Mouse (Mus musculus) B cell, adult 2 months (primary cell): Measurements from ENCODE around the gene Mmp14.

Experiments
- DNase-seq, 2 experiments: peaks; one replicate each; pipeline ENCODE4 v3.0.0; 2022

The Mmp14 gene

DNA sequence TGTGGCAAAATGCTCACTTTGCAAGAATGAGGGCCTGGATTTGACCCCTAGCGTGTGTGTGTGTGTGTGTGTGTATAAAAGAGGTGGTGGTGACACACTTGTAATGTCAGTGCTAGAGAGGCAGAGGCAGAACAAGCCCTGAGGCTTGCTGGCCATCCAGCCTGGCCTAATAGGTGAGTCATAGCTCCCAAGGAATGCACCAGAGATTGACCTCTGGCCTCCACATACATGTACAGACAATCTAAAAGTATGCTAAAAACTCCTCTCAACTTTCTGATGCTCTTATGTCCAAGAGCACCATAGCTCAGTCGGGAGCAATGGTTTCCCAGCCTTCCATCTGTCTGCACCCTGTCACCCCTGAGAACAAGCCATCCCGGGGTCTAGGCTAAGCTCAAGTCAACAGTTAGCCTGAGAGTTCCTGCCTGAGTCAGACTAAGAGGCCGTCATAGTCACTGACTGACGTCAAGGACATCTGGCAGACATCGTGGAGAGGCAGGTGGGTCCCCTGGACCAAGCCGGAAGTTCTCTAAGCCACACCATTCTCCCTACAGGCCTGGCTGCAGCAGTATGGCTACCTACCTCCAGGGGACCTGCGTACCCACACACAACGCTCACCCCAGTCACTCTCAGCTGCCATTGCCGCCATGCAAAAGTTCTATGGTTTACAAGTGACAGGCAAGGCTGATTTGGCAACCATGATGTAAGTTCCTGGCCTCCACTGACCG lies 3.9 kb downstream of the Mmp14 start:
- no peak for DNase-seq

DNA sequence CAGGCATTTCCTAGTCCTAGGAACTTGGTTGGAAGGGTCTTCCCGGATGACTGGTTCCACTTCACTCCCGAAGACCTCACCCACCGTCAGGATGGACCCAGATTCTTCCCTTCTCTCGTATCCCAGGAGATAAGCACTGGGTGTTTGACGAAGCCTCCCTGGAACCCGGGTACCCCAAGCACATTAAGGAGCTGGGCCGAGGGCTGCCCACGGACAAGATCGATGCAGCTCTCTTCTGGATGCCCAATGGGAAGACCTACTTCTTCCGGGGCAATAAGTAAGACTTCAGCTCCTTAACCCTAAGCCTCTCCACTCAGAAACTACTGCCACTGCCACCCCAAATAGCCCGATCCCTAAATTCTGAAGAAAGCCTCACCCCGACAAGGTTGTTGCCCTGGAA lies 7.7 kb downstream of the Mmp14 start:
- no peak for DNase-seq

DNA sequence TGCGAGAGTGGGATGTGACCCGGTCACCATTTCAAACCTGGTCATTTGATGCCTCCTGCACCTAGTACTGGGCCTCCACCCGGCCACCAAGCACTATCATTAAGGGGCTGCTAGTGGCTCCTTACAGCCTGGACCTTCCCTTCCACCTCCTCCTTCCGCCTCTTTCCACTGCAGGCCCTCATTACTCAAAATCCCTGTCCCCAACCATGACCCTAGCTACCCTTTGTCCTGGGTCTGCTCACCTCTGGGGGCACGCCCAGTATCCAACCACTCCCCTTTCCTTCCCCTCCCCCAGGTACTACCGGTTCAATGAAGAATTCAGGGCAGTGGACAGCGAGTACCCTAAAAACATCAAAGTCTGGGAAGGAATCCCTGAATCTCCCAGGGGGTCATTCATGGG lies 8.2 kb downstream of the Mmp14 start:
- DNase-seq: no peak

DNA sequence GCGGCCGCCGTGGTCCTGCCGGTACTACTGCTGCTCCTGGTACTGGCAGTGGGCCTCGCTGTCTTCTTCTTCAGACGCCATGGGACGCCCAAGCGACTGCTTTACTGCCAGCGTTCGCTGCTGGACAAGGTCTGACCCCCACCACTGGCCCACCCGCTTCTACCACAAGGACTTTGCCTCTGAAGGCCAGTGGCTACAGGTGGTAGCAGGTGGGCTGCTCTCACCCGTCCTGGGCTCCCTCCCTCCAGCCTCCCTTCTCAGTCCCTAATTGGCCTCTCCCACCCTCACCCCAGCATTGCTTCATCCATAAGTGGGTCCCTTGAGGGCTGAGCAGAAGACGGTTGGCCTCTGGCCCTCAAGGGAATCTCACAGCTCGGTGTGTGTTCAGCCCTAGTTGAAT lies 9.1 kb downstream of the Mmp14 start:
- no peak for DNase-seq

DNA sequence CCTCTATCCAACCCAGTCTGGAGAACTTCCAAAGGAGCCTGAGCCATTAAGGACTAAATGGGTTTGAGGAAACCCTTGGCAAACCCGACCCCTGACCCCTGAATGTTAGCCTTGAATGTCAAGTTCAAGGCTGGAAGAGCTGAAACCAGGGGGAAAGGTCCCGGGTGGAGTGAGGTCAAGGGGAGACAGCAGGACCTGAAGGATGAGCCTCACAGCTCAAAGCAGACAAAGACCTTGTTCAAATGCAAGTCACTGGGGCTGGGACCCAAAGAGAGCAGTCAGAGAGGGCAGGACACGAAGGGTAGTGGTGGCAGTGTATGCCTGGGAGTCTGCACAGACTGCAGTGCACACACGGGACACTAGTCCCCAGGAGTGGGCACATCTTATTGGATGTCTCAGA lies 10.0 kb downstream of the Mmp14 start:
- no peak for DNase-seq

DNA sequence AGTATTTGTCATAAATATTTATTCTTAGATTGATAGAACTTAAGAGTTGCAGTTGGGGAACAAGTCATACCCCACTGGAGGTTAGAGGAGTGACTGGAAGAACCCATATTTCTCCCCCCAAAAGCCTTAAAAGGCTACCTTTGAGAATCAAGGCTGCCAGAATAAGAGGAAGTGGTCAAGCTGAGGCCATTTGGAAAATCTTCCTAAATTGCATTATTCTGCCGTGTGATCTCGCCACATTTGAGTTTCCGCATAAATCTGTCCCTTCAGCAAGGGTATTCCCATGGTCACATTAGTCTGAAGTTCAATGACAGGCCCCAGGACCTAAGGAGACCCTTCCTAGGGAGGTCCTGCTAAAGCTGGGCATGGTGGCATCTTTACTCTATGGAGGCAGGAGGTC lies 11.1 kb downstream of the Mmp14 start:
- no peak for DNase-seq

DNA sequence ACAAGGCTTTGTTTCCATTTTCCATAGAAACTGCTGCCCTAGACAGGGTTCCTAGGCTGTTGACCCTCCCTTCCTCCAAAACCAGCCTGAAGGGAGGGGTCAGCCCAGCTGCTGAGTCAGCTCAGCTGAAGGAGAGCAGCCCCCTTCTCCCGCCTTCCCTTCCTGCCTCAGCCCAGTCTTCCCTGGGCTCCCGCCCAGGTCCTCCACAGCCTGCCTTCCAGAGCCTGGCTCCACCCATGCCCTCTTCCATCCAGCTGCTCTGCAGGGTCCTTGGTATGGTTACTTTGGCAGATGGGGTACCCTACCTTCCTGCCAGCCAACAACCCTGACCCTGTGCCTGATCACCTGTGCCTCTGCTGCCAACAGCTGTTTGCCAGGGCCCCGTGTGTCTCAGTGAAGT lies 11.8 kb downstream of the Mmp14 start:
- DNase-seq: no peak

DNA sequence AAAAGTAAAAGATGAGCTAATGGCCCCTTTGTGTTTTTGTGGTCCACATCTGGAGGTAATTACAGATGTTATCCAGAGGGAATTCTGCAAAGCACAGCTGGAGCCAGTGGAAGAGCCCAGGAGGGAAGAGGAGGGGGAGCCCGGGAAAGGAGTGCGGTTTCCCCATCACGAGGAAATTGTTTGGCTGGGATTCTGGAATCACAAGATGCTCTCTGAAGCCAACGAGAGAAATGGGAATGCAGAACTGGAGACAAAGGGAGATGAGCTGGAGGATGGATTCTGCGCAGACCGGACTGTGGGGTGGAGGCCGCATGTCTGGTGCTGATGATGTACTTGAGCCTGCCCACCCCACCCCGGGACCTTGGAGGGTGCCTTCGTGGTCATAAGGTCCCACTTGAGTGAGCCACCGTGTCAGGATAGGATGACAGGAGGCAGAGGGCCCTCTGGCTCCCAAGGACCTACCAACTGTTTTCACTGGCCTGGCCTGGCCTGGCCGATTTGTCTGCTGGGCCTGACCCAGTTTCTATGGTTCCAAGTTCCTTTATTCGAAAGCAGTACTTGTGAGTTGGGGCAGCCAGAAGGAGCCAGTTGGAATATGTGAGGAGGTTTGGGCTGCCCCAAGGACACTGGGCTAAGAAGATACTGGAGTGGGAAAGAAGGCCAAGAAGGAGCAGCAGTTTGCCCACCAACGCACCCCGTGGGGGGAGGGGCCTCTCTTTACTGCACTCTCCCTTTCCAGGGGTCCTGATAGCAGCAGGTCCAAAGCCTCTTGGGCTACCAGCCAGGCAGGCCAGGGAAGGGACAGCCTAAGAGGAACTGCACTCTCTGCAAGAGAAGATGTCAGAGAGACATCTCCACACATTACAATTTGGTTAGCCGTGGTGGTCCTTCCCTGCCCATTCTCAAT lies 12.6 kb downstream of the Mmp14 start:
- DNase-seq: no peak

DNA sequence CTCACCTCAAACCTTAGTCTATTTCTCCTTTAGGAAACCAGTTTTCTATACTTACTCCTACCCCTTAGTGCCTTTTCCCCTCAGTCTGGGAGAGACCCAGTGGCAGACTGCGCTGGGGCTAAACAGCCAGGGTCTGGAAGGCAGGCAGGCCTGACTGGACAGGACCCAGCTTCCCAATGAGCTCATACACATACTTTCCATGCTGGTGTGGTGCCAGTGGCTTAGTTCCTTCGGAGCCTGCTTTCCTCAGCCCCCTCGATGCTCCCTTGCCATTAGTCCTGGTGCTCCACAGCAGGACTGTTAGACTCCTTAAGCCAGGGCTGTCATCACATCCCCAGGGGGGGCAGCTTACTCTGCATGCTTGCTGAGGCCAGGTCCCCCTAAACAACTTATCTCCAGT lies 14.1 kb downstream of the Mmp14 start:
- DNase-seq: no peak

DNA sequence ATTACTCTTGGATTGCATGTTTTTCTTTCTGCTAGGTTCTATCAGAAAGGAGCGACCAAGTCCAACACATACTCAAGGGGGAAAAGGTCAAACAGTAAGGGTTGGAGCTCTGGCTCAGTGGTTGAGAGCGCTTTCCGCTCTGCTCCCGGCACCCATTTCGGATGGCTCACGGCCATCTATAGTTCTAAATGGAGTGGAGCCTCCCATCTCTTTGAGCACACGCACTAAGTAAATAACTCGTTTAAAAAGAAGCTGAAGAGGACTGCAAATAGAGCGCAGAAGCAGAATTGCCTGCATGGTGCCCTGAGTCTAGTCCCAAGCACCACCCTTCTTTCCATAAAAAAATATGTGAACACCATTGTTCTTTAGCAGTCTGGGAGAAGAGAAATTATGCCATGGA lies 22.2 kb downstream of the Mmp14 start:
- no peak for DNase-seq

DNA sequence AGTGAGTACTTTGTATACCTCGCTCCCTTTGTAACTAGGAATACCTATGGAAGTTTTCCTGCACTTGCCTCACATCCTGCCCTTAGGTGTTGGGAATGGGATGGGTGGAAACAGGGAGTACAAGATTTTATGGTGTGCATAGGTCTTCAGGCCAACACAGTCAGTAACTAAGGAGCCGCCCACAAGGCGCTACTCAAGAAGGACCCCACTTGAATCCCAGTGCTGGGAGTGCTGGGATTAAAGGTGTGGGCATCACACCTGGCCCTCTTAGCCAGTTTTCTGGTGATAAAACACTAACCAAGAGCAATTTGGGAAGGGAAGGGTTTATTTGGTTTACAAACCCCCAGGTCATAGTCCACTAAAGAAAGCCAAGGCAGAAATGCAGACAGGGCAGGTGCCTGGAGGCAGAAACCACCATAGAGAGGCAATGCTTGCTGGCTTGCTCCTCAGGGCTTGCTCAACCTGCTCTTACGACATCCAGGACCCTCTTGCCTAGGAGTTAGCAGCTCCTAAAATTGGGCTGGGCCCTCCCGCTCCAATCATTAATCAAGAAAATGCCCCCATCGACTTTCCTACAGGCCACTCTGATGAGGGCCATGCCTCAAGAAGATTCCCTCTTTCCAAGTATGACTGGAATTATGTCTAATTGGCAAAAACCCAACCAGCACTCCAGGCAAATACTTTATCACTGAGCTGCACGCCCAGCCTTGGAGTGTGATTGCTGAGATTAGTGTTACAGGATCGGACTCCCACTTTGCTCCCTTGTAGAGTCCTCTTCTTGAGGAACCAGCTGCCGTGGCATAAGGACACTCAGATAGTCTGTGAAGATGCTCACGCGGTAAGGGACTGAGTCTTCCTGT lies 23.5 kb downstream of the Mmp14 start:
- DNase-seq: no peak

DNA sequence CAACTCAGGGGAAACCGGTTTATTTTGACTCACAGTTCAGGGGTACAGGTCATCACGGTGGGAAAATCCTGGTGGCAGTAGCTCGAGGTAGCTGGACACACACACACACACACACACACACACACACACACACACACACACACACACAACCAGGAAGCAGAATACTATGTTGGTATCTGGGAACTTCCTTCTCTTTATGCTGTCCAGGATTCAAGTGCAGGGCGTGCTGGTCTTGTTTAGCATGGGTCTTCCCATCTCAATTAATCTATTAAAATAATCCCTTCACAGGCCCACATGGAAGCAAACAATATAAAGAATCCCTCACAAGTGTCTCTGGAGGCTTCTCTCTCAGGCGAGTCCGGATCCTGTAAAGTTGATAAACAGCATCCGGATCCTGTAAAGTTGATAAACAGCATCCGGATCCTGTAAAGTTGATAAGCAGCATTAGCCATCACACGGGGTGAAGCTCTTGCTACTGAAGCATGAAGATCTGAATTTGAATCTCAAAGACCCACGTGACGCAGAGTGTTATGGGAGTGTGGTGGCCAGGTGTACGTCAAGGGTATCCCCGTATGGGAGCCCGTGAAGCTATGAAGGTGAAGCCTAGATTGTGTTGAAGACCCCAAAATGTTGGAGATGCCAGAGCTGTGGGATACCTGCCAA lies 26.6 kb downstream of the Mmp14 start:
- no peak for DNase-seq

DNA sequence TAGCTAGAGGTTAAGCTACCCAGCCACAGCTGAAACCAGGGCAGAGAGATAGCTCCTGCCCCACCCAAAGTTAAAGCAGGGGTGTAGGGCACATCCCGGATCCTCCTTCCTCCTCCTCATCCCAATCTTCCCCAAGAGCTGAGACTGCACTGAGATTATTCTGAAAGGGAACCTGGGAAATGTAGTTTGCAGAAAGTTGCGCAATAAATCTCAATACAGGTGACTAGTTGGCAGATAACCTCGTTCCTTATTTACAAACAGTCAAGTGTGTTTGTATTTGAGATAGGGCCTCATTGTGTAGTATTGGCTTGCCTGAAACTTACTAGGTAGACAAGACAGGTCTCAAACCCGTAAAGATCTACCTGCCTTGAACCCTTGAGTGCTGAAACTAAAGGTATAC lies 30.7 kb downstream of the Mmp14 start:
- DNase-seq: no peak

DNA sequence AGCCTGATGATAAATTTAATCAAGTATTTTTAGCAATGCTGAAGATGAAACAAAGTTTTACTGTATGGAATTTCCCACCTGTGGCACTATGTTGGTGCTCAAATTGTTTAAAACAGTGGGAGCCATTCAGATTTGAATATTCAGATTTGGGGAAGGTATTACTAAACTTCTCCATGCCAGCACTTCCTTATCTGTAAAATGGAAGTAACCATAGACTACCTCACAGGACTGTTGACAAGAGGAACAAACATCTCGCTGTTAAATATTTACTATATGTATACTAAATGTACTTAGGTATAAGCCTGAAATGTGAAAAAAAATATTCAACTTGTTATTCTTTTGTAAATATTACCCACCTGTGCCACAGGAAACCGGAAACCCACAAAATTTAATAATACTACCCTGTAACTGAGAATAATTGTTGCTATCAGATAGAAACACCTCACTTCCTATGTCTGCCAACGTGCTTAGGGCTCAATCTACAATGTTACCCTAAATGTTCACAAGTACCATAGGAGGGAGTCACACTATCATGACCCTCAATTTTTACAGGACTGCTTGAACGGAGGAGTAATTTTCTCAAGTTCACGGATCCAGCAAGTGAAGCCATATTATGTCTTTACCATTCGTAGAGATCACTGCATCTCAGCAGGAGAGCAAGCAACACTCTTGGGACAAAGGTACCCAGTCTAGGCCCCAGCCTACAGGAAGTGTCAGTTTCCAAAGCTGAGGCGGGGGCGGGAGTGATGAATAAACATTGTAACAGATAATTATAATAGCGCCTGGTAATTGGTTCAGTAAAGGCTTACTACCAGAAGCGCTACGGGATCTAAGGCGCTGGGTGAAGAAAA lies 31.9 kb downstream of the Mmp14 start:
- DNase-seq: no peak

DNA sequence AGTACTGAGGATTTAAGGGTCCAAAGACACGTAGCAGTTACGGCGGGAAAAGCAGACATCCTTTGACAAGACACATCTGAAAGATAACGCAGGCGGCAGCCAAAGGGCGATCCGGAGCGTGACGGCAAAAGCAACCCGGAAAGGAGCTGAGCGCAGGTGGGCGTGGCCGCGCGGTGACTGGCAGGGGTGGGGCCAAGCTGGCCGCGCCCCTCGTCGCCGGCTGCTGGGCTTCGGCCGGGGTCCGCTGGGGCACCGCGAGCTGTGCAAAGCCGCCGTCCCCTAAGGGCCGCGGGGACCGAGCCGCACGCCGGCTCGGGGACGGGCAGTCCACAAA lies 32.5 kb downstream of the Mmp14 start, which contains the start of gene Lrp10:
Gene Lrp10, plus strand, starts transcription at position 179 of the 334 bp plus-strand sequence.
- peak; percentile 95 to 96 for DNase-seq

DNA sequence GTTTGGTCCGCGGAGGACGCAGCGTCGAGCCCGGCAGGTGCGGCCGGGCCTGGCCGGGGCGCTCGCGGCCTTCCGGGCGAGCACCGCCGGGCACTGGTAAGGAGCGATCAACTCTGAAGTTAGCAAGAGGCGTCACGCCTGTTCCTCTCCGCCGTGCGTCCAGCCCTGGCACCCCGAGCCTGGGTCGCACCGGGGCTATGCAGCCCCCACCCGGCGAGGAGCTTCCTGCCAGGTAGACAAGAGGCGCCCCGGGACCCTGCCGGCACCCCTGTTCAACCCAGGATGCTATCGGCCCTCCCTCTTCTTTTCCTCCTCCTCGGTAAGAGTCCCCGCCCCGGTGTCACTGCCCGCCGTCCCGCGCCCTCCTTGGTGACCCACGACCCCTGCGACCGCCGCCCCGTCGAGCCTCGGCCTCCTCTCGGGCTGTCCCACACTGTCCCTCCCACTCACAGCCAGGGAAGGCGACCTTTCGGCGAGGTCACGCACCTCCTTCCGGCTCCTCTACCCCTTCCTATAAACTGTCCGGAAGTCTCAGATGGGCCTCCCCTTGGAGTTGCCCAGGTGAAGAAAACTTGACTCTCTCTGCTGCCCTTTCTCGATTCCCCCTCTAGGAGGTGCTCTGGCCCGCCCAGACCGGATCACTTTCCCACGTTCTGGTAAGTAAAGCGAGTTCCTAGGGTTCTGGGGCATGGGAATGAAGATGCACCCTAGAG lies 33.0 kb downstream of the Mmp14 start:
- DNase-seq: peak; percentile 77 to 81

DNA sequence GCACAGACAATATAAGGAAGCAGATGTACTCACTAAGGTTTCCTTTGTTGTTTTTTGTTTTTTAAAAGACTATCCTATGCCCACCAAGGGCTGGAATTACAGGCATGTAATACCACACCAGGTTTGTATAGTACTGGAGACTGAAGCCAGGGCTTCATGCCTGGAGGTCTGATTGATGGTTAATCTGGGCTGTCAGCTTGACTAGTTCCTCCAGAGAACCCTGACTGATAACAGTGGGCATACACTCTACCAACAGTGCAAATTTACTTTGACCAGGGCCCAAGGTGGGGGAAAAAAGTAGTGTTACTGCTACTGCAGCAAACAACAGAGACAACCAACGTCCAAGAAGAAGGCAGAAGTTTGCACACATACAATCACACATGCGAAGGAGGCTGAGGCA lies 40.1 kb downstream of the Mmp14 start:
- no peak for DNase-seq

DNA sequence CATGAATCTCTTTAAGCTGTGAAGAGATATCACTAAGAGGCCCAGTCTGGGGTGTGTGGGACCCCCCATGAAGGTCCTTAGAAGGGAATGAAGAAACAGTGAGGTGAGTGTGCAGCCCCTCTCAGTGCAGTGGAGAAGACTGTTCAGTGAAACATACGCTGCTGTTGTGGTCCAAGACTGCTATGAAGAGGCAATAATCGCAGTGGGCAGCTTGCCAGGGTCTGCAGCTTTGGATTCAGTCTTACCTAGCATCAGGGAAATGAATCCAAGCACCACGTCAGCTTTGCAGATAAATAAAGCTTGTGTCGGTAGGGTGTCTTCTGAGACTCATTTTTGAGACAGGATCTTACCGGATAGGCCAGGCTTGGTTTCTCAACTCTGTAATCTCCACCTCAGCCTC lies 41.3 kb downstream of the Mmp14 start:
- no peak for DNase-seq

DNA sequence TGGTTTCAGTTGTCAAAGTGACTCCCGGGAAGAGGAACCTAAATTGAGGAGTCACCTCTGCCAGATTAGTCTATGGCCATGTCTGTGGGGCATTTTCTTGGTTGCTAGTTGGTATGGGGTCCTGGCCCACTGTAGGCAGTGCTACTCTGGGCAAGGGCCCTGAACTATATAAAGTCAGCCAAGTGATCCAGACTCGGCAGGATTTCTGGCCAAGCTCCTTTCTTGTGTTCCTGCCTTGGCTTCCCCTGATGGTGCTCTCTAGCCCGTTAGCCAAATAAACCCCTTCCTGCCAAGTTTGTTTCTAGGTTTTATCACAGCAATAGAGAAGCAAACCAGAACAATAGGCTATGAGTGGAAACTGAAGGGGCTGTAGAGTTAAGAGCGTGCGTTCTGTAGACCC lies 43.3 kb downstream of the Mmp14 start:
- no peak for DNase-seq

DNA sequence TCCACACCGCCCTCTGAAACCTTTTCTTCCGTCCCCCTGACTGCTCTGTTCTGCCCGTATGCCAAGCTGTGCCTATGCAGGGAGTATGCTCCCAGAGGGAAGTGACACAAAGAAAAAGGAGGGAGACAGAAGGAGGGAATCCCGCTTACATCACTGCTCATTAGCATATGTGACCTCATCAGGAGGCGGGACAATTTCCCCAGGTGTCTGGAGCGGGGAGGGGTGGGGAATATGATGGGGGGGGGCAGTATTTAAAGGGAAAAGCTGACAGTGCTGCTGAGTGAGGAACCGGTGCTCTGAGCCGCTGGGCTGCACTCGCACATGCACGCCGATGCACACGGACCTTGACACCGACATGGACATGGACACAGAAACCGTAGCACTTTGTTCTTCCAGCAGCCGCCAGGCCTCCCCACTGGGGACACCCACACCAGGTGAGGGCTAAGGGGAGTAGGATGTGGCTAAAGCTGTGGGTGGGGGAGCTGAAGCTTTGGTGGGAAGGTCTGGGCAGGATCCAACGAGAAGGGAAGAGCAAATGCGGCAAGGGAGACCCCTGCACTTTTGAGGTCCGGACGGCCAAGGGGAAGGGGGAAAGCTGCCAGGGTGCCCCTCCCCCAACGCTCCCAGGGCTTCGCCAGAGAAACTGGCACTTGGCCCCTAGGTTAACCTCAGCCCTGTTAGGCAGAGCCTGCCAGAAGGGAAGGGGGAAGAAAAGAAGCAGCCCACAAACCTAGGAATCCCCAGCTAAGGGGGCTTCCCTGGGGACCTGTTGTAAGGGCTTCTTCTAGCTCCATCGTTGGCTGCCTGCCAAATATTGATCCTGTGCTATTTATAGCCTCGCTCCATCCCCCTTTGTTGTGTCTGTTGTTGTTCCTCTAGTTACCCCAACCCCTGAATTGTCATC lies 44.8 kb downstream of the Mmp14 start, which contains the start of gene Rem2:
Gene Rem2, plus strand, starts transcription at position 160 of the 904 bp plus-strand sequence.
- no peak for DNase-seq
